Mouse (Mus musculus) intestine, embryonic 16.5 days (tissue): ENCODE data around the gene Os9. TPM values are rescaled to one million over a fixed set of nuclear protein-coding genes. Genes with fewer than 3 reads are reported as not detected.
"Not testable (repeated sequence)": the region's sequence is repeated elsewhere in the genome, so short reads cannot be mapped to it uniquely, and the experiment has no call there.

Experiments used
- ATAC-seq: fragments of 200-750 bp; cut with Nextera tagmentation; 2 replicates; pipeline ENCODE4 v1.8.0; 2017; ENCODE audit warnings: moderate TSS enrichment, moderate library complexity
- H3K27ac ChIP-seq: fragments of 300-500 bp; sonication (generic); 2 replicates; pipeline ENCODE4 v1.5.1; 2014; ENCODE audit warnings: mild to moderate bottlenecking, low read length
- H3K27me3 ChIP-seq: fragments of 300-500 bp; sonication (generic); replicated peaks from 2 replicates; pipeline ENCODE4 v1.6.1; 2014; ENCODE audit warnings: low read length, control low read depth, mixed read lengths; ENCODE audit not compliant: control insufficient read depth, insufficient read depth
- H3K36me3 ChIP-seq: fragments of 300-500 bp; sonication (generic); 2 replicates; pipeline ENCODE4 v1.6.1; 2014; ENCODE audit warnings: low read length, control low read depth; ENCODE audit not compliant: control insufficient read depth, insufficient read depth
- H3K4me1 ChIP-seq: fragments of 300-500 bp; sonication (generic); 2 replicates; pipeline ENCODE4 v1.6.1; 2014; ENCODE audit warnings: low read length, control low read depth, mixed read lengths; ENCODE audit not compliant: control insufficient read depth, insufficient read depth
- H3K4me2 ChIP-seq: fragments of 300-500 bp; sonication (generic); 2 replicates; pipeline ENCODE4 v1.6.1; 2014; ENCODE audit warnings: low read depth, low read length, control low read depth
- H3K4me3 ChIP-seq: fragments of 300-500 bp; sonication (generic); 2 replicates; pipeline ENCODE4 v1.5.1; 2014; ENCODE audit warnings: mild to moderate bottlenecking, low read length
- H3K9ac ChIP-seq: fragments of 300-500 bp; sonication (generic); 2 replicates; pipeline ENCODE4 v1.6.1; 2014; ENCODE audit warnings: low read depth, low read length
- H3K9me3 ChIP-seq: fragments of 300-500 bp; sonication (generic); 2 replicates; pipeline ENCODE4 v1.6.1; 2016; ENCODE audit warnings: low read length, control low read depth; ENCODE audit not compliant: control insufficient read depth
- WGBS: fragments of 180-500 bp; shearing (Covaris S2); extraction: QIAGEN DNeasy Blood & Tissue Kit; methylation state at CpG from one replicate; pipeline ENCODE4 v1.1.7; 2014; 5-methylcytosine and 5-hydroxymethylcytosine counted together
- polyA plus RNA-seq: library from polyadenylated mRNA; unstranded; fragments of >200 nt; fragmentation: Nextera tagmentation; extraction: Ambion mirVana; gene quantifications from 2 replicates; pipeline ENCODE4 v1.2.1, GENCODE M21; 2015

The Os9 gene
- polyA plus RNA-seq, 1 experiment from 2014 or later, result 110 TPM

DNA sequence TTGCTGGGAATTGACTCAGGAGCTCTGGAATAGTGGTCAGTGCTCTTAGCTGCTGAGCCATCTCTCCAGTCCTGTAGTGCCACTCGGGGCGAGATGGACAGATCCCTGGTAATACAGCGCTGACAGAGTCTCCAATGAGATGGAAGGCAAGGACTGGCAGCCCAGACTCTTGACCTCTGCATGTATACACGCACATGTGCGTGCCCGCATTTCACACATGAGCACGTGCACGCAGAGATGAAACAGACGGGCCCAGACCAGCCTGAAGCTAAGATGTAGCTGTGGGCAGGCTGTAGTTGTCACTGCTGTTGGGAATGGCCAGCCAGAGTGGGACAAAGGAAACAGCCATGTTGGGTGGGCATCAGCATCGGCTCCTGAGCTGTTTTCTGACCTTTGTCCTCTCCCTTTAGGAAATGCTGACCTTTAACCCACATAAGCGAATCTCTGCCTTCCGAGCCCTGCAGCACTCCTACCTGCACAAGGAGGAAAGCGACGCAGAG, 54.4 kb downstream of the Os9 start:
- H3K4me2 ChIP-seq, result no peak overlapping the region
- no peak for ATAC-seq
- peak overlapping the region; percentile 35; the same call in 1 of the 2 replicates for H3K27ac ChIP-seq
- no peaks in the 10 kb centered on the region for H3K9me3 ChIP-seq
- 86% methylated on average over 14 of the region's 14 CpGs for WGBS
- H3K36me3 ChIP-seq, result peaks cover 21% of the 10 kb centered on the region
- H3K27me3 ChIP-seq, result no peaks in the 10 kb centered on the region
- H3K4me3 ChIP-seq, result no peak overlapping the region
- H3K4me1 ChIP-seq, result peaks cover 33% of the 10 kb centered on the region
- no peak overlapping the region for H3K9ac ChIP-seq

DNA sequence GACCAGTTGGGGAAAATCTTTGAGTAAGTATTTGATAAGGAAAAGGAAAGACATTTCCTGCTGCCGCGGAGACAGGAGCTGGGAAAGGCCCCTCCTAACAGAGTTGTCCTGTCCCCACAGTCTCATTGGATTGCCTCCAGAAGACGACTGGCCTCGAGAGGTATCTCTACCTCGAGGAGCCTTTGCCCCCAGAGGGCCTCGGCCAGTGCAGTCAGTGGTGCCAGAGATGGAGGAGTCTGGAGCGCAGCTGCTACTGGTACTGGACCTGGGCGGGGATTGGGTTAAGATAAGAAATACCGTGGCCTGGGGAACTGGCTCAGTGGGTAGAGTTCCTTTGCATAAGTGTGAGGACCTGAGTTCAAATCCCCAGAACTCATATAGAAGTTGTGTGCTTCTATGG, 55.0 kb downstream of the Os9 start:
- no peaks in the 10 kb centered on the region for H3K9me3 ChIP-seq
- H3K4me3 ChIP-seq, result no peak overlapping the region
- peaks cover 28% of the 10 kb centered on the region for H3K4me1 ChIP-seq
- peak; percentile 11 for ATAC-seq
- H3K4me2 ChIP-seq, result no peak overlapping the region
- H3K9ac ChIP-seq, result no peak overlapping the region
- peaks cover 21% of the 10 kb centered on the region for H3K36me3 ChIP-seq
- H3K27me3 ChIP-seq, result no peaks in the 10 kb centered on the region
- 61% methylated on average over 9 of the region's 9 CpGs for WGBS
- H3K27ac ChIP-seq, result peak overlapping the region; percentile 61; the same call in 1 of the 2 replicates

DNA sequence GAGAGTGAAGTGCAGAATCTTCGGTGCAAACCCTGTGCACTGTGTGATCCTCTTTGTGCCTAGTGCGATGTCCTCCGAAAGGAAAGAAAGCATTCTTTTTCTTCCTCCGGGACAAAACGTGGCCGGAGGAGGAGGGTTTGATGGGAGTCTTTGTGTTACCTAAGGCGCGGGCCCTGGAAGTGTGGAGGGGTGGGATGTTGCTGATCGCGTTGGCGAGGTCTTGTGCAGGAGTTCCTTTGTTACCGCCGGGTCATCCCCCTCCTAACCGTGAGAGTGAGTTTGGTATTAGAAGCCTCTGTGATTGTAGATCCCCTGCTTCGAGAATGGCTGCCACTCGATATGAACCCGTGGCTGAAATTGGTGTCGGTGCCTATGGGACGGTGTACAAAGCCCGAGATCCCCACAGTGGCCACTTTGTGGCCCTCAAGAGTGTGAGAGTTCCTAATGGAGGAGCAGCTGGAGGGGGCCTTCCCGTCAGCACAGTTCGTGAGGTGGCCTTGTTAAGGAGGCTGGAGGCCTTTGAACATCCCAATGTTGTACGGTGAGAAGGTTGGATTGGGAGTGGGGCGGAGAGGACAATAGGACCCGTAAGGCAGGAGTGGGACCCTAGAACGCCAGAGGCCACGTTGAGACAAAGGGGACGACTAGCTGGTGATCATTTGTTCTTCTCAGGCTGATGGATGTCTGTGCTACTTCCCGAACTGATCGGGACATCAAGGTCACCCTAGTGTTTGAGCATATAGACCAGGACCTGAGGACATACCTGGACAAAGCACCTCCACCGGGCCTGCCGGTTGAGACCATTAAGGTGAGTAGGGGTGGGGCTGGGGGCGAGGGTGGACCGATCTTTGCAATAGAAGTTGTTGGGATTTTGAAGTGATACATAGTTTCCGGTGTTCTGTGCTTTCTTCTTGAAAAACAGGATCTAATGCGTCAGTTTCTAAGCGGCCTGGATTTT, 56.7 kb downstream of the Os9 start:
- peak overlapping the region; percentile 87 for H3K9ac ChIP-seq
- ATAC-seq, result no peak
- peaks cover 29% of the 10 kb centered on the region for H3K4me1 ChIP-seq
- H3K4me3 ChIP-seq, result peak overlapping the region; percentile 73
- H3K27ac ChIP-seq, result peak overlapping the region; percentile 81
- H3K27me3 ChIP-seq, result no peaks in the 10 kb centered on the region
- H3K9me3 ChIP-seq, result no peaks in the 10 kb centered on the region
- peak overlapping the region; percentile 65 for H3K4me2 ChIP-seq
- peaks cover 21% of the 10 kb centered on the region for H3K36me3 ChIP-seq
- WGBS, result 8% methylated on average over 37 of the region's 37 CpGs

DNA sequence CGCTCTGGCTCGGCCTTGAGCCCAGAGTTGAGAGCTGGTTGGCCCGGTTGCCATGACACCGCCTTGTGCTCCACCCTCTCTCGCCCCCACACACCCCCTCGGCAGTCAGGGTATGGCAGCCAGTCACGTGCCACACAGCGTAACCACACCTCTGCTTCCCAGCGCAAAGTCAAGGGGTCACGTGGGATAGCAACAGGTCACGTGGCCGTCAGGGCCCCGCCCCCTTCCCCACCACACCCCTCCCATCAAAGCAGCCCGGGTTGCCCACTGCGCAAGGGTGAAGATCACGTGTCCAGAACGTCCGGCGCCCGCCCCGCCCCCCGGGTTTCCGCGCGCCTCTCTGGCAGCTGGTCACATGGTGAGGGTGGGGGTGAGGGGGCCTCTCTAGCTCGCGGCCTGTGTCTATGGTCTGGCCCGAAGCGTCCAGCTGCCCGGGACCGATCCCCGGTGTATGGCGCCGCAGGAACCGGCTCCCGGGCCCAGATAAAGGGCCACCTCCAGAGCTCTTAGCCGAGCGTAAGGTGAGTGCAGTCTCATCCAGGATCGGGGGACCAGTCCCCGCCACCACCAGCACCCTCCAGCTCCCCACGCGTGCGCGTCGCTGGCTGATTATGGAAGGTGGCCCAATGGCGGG, 57.6 kb downstream of the Os9 start, which contains the start of gene Cdk4:
TSS of gene Cdk4 (plus strand) at position 296 of the 634 bp plus-strand sequence.
- H3K36me3 ChIP-seq, result peaks cover 21% of the 10 kb centered on the region
- no peaks in the 10 kb centered on the region for H3K9me3 ChIP-seq
- H3K27me3 ChIP-seq, result no peaks in the 10 kb centered on the region
- H3K4me1 ChIP-seq, result peaks cover 32% of the 10 kb centered on the region
- H3K4me2 ChIP-seq, result peak within 1 kb of the TSS; percentile 65
- peak within 1 kb of the TSS; percentile 73 for H3K4me3 ChIP-seq
- ATAC-seq, result peak; percentile 88
- peak within 1 kb of the TSS; percentile 81 for H3K27ac ChIP-seq
- peak within 1 kb of the TSS; percentile 87 for H3K9ac ChIP-seq
- WGBS, result under 1% methylated on average over 46 of the region's 46 CpGs

DNA sequence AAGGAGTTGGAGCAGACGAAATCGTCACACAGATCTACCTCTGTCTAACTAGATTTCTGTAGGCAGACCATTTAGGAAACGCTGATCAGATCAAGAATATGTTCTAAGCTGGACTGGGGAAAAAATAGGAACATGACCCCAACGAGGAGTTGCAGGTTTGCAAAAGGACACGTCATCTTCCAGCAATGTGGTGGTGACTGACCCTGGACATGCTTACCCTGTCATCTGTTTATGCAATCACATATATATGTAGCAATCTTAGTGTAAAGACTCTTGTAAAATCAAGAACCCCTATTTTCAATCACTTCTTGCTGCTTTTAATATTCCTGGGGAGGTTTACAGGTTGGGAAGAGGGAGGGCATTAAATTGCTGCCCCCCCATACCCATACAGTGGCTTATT, 58.4 kb downstream of the Os9 start:
- Histone ChIP-seq H3K36me3 (peaks cover 17% of the 10 kb centered on the region), H3K9me3 (no peaks in the 10 kb centered on the region), H3K27ac (no peak overlapping the region), H3K4me2 (no peak overlapping the region), H3K27me3 (no peaks in the 10 kb centered on the region), H3K4me3 (no peak overlapping the region), H3K4me1 (peaks cover 33% of the 10 kb centered on the region), H3K9ac (no peak overlapping the region)
- no peak for ATAC-seq
- 68% methylated on average over 5 of the region's 5 CpGs for WGBS

DNA sequence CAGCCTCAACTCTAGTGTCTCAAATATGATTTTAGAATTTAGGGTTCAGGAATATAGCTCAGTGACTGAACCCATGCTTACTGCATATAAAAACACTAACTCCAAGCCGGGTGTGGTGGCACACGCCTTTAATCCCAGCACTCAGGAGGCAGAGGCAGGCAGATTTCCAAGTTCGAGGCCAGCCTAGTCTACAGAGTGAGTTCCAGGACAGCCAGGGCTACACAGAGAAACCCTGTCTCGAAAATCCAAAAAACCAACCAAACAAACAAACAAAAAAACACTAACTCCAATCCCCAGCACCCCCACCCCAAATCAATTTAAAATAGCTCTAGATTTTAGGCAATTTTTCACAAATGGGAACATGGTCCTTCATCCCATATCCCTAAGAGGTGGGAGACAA, 58.8 kb downstream of the Os9 start:
- not testable (repeated sequence) for H3K27ac ChIP-seq, ATAC-seq, H3K27me3 ChIP-seq, H3K9ac ChIP-seq, H3K4me2 ChIP-seq, H3K4me3 ChIP-seq, H3K9me3 ChIP-seq
- 85% methylated on average over 4 of the region's 4 CpGs for WGBS
- Histone ChIP-seq H3K4me1 (peaks cover 33% of the 10 kb centered on the region), H3K36me3 (peaks cover 13% of the 10 kb centered on the region)

DNA sequence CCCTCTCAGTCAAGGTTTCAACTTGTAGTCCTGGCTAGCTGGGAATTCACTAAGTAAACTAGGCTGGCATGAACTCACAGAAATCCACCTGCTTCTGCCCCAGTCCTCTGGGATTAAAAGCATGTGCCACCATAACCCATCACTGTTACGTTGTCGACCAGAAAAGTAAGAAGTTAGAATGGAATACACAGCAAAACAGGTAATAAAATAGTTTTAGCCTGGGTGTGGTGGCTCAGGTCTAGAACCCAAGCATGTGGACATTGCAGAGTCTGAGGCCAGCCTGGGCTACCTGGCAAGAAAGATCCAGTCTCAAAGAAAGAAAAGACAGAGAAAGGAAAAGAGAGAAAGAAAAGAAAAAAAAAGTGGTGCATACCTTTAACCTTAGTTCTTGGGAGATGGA, 59.4 kb downstream of the Os9 start:
- no peak overlapping the region for H3K27ac ChIP-seq
- no peak for ATAC-seq
- H3K4me3 ChIP-seq, result no peak overlapping the region
- H3K4me1 ChIP-seq, result peaks cover 27% of the 10 kb centered on the region
- H3K36me3 ChIP-seq, result peaks cover 7% of the 10 kb centered on the region
- H3K9me3 ChIP-seq, result no peaks in the 10 kb centered on the region
- no peak overlapping the region for H3K4me2 ChIP-seq
- WGBS, result 68% methylated on average over 2 of the region's 2 CpGs
- no peak overlapping the region for H3K9ac ChIP-seq
- no peaks in the 10 kb centered on the region for H3K27me3 ChIP-seq

DNA sequence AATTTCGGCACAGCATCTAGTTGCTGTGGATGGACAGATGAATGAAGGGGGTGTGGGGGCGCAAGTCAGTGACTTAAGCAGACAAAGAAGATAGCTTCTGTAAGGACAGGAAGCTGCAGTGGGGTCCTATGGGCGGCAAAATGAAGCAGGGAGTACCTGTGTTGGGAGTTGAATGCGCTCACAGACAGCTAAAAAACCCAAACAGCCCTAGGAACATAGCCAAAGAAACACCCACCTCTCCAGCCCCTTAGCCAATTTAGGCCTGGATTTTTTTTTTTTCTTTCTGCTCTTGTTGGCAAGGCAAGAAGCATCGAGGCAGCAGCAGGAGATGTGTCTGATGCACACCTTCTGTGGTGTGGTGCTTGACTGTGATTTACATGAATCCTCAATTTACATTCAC, 59.8 kb downstream of the Os9 start:
- Histone ChIP-seq H3K27ac (no peak overlapping the region), H3K9ac (no peak overlapping the region), H3K9me3 (no peaks in the 10 kb centered on the region), H3K27me3 (no peaks in the 10 kb centered on the region), H3K4me1 (peaks cover 26% of the 10 kb centered on the region), H3K36me3 (peaks cover 5% of the 10 kb centered on the region), H3K4me2 (no peak overlapping the region), H3K4me3 (no peak overlapping the region)
- no peak for ATAC-seq
- WGBS, result 51% methylated on average over 5 of the region's 5 CpGs
